Mouse (Mus musculus): ENCODE measurements around the gene Pknox2.

Pknox2 gene

GRCm38 (mm10) chr9:36942561-36942960 lies 204.6 kb downstream of the Pknox2 start:
- no peak for DNase-seq (ENCODE audit: low read depth, low spot score)

- no peak for DNase-seq (ENCODE audit: low read depth, low spot score)
Observed at GRCm38 (mm10) chr9:36942131-36942530, 205.1 kb downstream of the Pknox2 start.

- DNase-seq (ENCODE audit: low read depth, low spot score): no peak
Observed at GRCm38 (mm10) chr9:36941565-36941964, 205.6 kb downstream of the Pknox2 start.

- DNase-seq (ENCODE audit: low read depth, low spot score): no peak
Observed at GRCm38 (mm10) chr9:36938601-36939078, 208.6 kb downstream of the Pknox2 start.

- peak; percentile 96 for DNase-seq (ENCODE audit: low read depth, low spot score)
Observed at GRCm38 (mm10) chr9:36933813-36934493, 213.3 kb downstream of the Pknox2 start.

- DNase-seq (ENCODE audit: low read depth, low spot score): no peak
Observed at GRCm38 (mm10) chr9:36932950-36933812, 214.0 kb downstream of the Pknox2 start.

- DNase-seq (ENCODE audit: low read depth, low spot score): no peak
Observed at GRCm38 (mm10) chr9:36931657-36932056, 215.6 kb downstream of the Pknox2 start.

GRCm38 (mm10) chr9:36923753-36924152 lies 223.5 kb downstream of the Pknox2 start:
- DNase-seq (ENCODE audit: low read depth, low spot score): no peak

- DNase-seq (ENCODE audit: low read depth, low spot score): no peak
Observed at GRCm38 (mm10) chr9:36921718-36922415, 225.3 kb downstream of the Pknox2 start.

- no peak for DNase-seq (ENCODE audit: low read depth, low spot score)
Observed at GRCm38 (mm10) chr9:36919472-36919871, 227.7 kb downstream of the Pknox2 start.

- DNase-seq (ENCODE audit: low read depth, low spot score): no peak
Observed at GRCm38 (mm10) chr9:36918582-36918981, 228.6 kb downstream of the Pknox2 start.

GRCm38 (mm10) chr9:36916915-36917314 lies 230.3 kb downstream of the Pknox2 start:
- no peak for DNase-seq (ENCODE audit: low read depth, low spot score)

- peak; percentile 83 for DNase-seq (ENCODE audit: low read depth, low spot score)
Observed at GRCm38 (mm10) chr9:36916362-36916761, 230.8 kb downstream of the Pknox2 start.

GRCm38 (mm10) chr9:36905452-36905851 lies 241.8 kb downstream of the Pknox2 start:
- no peak for DNase-seq (ENCODE audit: low read depth, low spot score)

- DNase-seq (ENCODE audit: low read depth, low spot score): no peak
Observed at GRCm38 (mm10) chr9:36900464-36900863, 246.7 kb downstream of the Pknox2 start.

GRCm38 (mm10) chr9:36898560-36898959 lies 248.6 kb downstream of the Pknox2 start:
- DNase-seq (ENCODE audit: low read depth, low spot score): peak; percentile 66

- peak; percentile 68 for DNase-seq (ENCODE audit: low read depth, low spot score)
Observed at GRCm38 (mm10) chr9:36895009-36895693, 252.1 kb downstream of the Pknox2 start.

- DNase-seq (ENCODE audit: low read depth, low spot score): no peak
Observed at GRCm38 (mm10) chr9:36894242-36894641, 253.0 kb downstream of the Pknox2 start.

- DNase-seq (ENCODE audit: low read depth, low spot score): no peak
Observed at GRCm38 (mm10) chr9:36893413-36893990, 253.7 kb downstream of the Pknox2 start.

- peak; percentile 75 for DNase-seq (ENCODE audit: low read depth, low spot score)
Observed at GRCm38 (mm10) chr9:36890552-36890951, 256.7 kb downstream of the Pknox2 start.

- peak; percentile 61 for DNase-seq (ENCODE audit: low read depth, low spot score)
Observed at GRCm38 (mm10) chr9:36885237-36885636, 262.0 kb downstream of the Pknox2 start.

Data from 3T3-L1 (cell line).